Mouse (Mus musculus): ENCODE results near the gene Zrsr1.

Zrsr1 gene

DNA sequence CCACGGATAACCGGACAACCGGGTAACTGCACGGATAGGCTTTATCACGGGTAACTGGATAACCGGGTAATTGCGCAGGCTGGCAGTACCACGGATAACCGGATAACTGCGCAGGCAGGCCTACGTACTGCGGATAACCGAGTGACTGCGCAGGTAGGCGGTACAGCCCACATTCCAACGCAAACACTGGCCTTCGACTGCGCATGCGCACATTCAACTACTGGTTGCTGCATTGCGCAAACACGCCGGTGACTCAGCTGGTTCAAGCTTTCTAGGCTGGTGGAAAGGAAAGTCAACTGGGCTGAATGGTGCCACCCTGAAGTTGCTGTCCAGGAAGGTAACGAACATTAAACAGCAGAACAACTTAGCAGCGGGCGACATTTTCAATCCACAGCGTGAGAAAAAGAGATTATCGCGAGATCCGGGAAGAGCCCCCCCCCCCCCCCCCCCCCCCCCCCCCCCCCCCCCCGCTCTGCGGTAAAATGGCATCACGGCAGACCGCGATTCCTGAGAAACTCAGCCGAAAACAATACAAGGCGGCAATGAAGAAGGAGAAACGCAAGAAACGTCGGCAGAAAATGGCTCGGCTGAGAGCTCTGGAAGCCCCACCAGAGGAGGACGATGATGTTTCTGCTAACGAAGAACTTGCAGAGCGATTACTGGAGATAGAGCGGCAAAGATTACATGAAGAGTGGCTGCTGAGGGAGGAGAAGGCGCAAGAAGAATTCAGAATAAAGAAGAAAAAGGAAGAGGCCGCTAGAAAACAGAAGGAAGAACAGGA, 1.1 kb downstream of the Zrsr1 start:
- no peak for DNase-seq (ENCODE audit: low spot score)

GRCm38 (mm10) chr11:22973599-22973998, 1.8 kb downstream of the Zrsr1 start:
- no peak for DNase-seq (ENCODE audit: low spot score)

DNA sequence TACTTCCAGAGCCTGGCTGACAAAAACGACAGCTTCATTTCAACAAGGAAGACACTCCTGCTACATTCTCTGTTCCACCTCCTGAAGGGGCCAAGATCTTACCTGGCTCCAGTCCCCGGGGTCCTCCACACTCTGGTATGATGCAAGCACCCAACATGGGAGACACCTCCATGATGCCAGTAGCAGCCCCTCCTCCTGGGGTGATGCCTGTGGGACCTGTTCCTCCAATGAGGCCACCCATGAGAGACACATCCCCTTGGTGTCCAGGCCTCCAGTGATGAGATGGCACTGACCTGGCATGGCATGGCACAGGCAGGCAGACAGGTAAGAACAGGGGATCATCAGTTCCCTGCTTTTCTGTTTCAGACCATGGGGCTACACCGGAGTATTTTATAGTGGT, 6.4 kb downstream of the Zrsr1 start:
- DNase-seq (ENCODE audit: low spot score), result no peak

DNA sequence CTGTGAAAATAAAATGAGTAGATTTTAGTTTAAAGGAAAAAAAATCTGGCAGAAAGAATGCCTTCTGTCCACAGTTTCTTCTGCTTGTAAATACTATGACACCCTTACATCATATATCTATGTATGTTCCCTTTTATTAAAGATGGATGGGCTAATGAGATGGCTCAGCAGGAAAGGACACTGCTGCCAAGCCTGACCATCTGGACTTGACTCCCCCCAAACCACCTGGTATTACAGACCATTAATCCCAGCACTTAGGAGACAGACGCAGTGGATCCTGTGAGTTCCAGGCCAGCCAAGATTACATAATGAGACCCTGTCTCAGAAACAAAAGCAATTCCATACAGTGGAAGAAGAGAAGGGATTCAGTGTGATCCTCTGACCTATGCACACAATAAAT, 6.9 kb downstream of the Zrsr1 start:
- DNase-seq (ENCODE audit: low spot score), result no peak

DNA sequence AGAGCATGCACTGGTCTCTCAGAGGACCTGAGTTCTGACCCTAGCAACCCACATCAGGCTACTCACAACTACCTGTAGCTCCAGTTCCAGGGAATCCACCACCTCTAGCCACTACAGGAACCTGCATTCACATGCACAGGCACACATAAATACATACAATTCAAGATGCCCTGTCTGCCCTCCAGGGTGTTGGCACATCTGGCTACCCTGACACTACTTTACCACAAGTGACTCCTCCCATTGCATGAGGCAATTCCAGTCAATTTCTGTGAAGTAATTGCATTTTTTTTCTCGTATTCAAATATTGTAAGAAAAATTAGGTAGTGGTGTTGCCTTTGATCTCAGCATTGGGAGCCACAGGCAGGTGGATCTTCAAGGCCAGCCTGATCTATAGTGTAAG, 7.4 kb downstream of the Zrsr1 start:
- no peak for DNase-seq (ENCODE audit: low spot score)

- DNase-seq (ENCODE audit: low spot score), result no peak
Observed at GRCm38 (mm10) chr11:22981041-22981440, 9.2 kb downstream of the Zrsr1 start.

DNA sequence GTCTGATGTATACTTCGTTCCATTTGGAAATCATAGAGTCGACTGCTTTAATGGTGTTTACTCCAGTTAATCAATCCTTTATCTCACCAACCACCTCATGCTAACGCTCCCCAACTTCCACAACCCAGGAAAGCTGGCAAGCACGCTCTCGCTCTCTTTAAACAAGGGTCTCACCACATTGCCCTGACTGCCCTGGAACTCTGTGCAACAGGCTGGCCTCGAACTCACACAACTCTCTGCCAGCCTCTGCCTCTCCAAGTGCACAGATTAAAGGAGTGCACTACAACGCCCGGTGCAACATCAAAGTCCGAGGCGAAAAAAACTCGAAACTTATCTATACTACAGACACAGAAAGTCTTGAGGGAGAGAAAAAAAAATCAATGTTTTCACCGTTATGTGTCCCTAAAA, 9.7 kb downstream of the Zrsr1 start:
- no peak for DNase-seq (ENCODE audit: low spot score)

- DNase-seq (ENCODE audit: low spot score), result peak; percentile 91
Observed at GRCm38 (mm10) chr11:22981984-22982757, 10.4 kb downstream of the Zrsr1 start, which contains the start of the genes Gm28048 and Commd1. Gene Gm28048, minus strand, starts transcription at chr11:22982090. Gene Commd1, minus strand, starts transcription at chr11:22982382.

DNA sequence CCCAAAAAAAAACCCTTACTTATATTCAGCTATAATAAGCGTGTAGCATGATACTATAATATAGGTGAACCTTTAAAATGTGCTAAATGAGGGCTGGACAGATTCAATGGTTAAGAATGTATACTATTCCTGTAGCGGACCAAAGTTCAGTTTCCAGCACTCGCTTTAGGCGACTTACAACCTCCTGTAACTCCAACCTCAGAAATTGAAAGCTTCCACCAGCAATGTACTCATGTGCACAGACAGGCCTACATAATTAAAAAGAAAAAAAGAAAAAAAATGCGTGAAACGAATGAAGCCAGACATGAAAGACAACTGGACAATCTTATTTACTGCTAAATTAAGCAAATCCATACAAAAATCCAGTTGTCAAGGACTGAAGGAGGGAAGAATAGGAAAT, 11.0 kb downstream of the Zrsr1 start:
- DNase-seq (ENCODE audit: low spot score), result no peak

DNA sequence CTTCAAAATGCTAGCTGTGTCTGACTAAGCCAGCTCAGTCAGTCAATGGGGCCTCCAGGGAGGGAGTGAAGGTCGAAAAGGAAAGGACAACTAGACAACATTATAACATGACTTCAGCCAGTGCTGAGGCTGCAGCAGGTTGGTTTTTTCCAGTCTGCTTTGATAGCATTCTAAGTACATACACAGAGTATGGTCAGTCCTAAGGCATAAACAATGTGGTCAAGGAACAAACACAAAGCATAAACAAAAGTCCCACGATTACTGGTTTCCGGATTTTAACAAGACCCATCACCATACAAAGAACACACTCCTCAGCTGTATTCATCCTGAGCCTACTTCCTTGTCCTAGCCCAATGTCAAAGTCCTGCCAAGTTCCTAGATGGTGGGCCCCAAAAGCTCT, 13.7 kb downstream of the Zrsr1 start:
- DNase-seq (ENCODE audit: low spot score), result no peak

DNA sequence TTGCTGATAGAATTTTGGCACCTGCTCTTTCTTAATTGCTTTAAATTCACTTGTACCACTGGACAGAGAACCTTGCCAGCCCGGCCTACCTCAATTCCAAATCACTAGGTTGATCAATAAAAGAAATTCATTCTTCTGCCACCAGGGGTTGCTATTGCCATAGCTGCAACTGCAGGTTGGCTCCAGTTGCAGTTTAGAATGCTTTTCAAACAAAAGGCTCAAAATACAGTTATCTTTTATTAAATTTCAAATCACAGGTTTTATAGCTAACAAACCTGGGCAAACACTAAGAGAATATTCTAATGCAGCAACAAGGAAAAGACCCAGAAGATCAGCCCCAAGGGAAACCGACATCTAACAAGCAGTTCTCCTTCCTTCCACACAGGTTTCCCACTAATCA, 15.6 kb downstream of the Zrsr1 start:
- no peak for DNase-seq (ENCODE audit: low spot score)

DNA sequence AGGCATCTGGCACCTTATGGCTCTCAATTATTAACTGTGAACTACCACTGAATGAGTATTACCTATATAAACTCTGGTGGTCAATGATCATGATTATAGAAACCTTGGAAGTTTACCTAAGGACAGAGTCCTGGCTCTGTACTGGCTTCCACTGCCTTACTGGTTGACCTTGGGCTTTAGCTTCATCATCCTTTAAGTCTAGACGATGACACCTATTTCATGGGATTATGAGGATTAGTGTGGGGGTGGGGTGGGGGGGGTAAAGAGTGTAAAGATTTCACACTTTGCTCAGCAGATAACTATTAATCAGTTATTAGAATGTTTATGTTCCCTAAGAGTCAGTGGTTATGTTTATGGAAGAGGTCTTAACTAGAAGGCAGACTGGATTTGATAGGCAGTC, 18.0 kb downstream of the Zrsr1 start:
- DNase-seq (ENCODE audit: low spot score), result no peak

GRCm38 (mm10) chr11:22990393-22991126, 18.8 kb downstream of the Zrsr1 start, which contains the start of gene Cct4:
Gene Cct4, plus strand, starts transcription at chr11:22990519.
- peak; percentile 86 for DNase-seq (ENCODE audit: low spot score)

- DNase-seq (ENCODE audit: low spot score), result no peak
Observed at GRCm38 (mm10) chr11:22991218-22991835, 19.5 kb downstream of the Zrsr1 start.

DNA sequence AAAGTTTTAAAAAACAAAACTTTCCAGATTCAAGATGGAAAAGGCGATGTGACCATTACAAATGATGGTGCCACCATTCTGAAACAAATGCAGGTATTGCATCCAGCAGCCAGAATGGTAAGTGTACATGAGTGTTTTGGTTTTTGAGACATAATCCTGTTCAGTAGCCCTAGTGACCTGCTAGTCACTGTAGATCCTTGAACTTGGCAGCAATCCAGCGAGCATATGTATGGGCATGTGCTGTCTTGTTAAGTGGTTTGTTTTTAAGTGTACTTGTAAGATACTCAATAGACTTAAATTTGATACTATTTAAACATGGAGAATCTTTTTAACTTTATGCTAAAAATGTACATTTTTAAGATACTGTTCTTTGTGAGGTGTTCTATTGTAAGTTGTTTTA, 22.5 kb downstream of the Zrsr1 start:
- DNase-seq (ENCODE audit: low spot score), result no peak

DNA sequence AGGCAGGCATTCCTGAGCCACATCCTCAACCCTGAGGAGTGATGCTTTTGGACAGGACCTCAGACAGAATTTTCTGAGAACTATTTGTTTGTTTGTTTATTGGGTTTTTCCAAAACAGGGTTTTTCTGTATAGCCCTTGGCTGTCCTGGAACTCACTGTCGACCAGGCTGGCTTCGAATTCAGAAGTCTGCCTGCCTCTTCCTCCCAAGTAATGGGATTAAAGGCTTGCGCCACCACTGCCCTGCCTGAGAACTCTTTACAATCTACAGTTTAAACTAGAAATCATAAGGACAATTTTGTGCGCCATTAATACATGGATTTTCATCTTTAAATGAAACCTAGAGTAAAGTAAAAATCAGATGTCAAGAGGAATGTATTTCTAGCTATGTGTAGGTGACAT, 23.7 kb downstream of the Zrsr1 start:
- no peak for DNase-seq (ENCODE audit: low spot score)

- no peak for DNase-seq (ENCODE audit: low spot score)
Observed at GRCm38 (mm10) chr11:22998308-22998707, 26.5 kb downstream of the Zrsr1 start.

DNA sequence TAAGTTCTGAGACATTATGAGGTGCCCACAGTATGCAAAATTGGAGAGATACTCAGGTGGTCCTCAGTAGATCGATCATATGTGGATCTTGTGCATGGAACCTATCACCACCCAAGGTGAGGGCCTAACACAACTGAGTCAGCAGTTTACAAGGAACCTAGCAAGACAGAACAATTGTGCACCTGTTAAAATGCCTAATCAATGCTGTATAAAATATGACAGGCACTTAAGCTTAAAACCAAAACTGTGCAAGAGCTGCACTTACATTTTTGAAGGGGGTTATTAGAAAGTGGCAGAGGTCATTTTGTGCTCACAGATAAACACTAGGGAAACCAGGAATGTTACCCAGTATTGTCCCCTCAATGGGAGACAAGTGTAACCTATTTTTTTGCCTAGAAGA, 33.5 kb downstream of the Zrsr1 start:
- no peak for DNase-seq (ENCODE audit: low spot score)

- no peak for DNase-seq (ENCODE audit: low spot score)
Observed at GRCm38 (mm10) chr11:23007166-23007480, 35.3 kb downstream of the Zrsr1 start.

DNA sequence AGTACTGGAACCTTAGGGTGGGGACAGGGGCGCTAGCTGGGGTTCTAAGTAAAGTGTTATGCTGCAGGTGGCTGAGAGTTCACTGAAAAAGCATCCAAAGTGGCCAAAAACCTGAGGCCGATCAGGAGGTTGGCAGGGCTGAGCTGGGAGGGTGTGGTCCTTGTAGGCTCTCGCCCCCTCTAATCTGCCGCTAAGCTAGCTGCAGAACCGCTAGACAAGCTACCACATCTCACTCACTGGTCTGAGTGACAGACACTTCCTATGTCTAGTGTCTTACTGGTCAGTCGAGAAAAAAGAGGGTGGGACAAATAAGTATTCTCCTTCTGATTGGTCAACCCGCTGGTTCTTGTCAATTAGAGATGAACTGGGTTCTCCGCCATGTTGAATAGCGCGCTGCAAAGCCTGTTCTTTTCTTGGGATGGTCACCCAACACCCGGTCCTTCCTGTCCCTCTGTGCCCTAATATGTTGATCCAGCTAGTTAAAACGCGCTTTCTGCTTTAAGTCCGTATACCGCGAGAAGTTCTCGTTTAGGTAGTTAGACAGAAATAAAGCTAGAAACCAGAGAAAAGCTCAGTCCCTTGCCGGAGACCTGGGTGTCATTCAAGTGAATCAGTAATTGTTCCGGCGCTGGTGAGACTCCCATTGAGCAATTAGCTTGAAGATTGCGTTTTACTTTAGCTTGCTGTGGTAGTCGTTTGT, 35.8 kb downstream of the Zrsr1 start, which contains the start of gene Fam161a:
TSS of gene Fam161a (plus strand) at position 51 of the 700 bp plus-strand sequence.
- DNase-seq (ENCODE audit: low spot score), result peak; percentile 95

DNA sequence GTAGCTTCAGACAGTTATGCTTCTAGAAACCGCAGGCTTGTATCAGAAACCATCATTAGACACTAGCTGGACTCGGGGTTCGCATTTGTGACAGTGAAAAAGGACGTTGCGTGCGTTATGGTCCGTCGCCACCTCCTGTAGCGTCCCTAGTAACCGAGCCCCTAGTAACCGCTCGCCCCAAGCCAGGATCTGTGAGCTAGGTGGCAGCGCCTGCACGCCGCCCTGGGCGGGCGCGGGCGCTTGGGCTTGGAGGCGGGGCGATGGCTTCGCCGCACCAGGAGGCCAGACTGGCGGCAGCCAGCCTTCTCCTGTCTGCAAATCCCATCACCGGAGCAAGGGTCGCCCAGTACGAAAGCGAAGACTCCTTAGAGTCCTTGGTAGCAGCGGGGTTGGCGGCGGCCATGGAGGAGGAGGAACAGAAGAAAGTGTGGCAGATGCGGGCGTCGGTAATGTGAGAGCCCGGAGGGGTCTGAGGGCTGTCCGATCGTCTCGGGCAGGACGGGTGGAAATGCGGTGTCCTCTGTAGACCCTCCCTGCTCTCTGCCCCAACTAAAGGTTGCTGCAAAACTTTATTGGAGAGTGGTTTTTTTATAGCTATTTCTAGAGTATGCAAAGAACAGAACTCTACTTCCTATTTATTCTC, 36.5 kb downstream of the Zrsr1 start:
- peak; percentile 75 for DNase-seq (ENCODE audit: low spot score)

Measured in left cerebral cortex, adult 11 months (tissue).